Mouse (Mus musculus): Measurements from ENCODE around the gene Olfr1426.
"Not testable (repeated sequence)": the region's sequence is repeated elsewhere in the genome, so short reads cannot be mapped to it uniquely, and the experiment has no call there.

Gene Olfr1426

GRCm38 (mm10) chr19:12091913-12092312, at the start of gene Olfr1426:
Gene Olfr1426, minus strand, starts transcription at chr19:12092013.
- no peak for DNase-seq (ENCODE audit: low read depth)

GRCm38 (mm10) chr19:12134289-12134688, 42.5 kb upstream of the Olfr1426 start:
- no peak for DNase-seq (ENCODE audit: low read depth)

GRCm38 (mm10) chr19:12123103-12123502, 31.3 kb upstream of the Olfr1426 start, which contains the start of gene Olfr76:
Gene Olfr76, minus strand, starts transcription at chr19:12123203.
- no peak for DNase-seq (ENCODE audit: low read depth)

GRCm38 (mm10) chr19:12116464-12116863, 24.7 kb upstream of the Olfr1426 start:
- DNase-seq (ENCODE audit: low read depth): no peak

- no peak for DNase-seq (ENCODE audit: low read depth)
Observed at GRCm38 (mm10) chr19:12115797-12116196, 24.0 kb upstream of the Olfr1426 start, which contains the start of gene Olfr1428. Gene Olfr1428, minus strand, starts transcription at chr19:12115897.

- DNase-seq (ENCODE audit: low read depth): no peak
Observed at GRCm38 (mm10) chr19:12113807-12114206, 22.0 kb upstream of the Olfr1426 start.

- no peak for DNase-seq (ENCODE audit: low read depth)
Observed at GRCm38 (mm10) chr19:12104541-12104940, 12.7 kb upstream of the Olfr1426 start.

GRCm38 (mm10) chr19:12103234-12103633, 11.4 kb upstream of the Olfr1426 start, which contains the start of gene Olfr1427:
Gene Olfr1427, minus strand, starts transcription at chr19:12103334.
- no peak for DNase-seq (ENCODE audit: low read depth)

- not testable (repeated sequence) for DNase-seq (ENCODE audit: low read depth)
Observed at GRCm38 (mm10) chr19:12077631-12078030, 14.2 kb downstream of the Olfr1426 start, which contains the start of gene Olfr1425. Gene Olfr1425, minus strand, starts transcription at chr19:12077731.

GRCm38 (mm10) chr19:12069546-12069945, 22.3 kb downstream of the Olfr1426 start:
- not testable (repeated sequence) for DNase-seq (ENCODE audit: low read depth)

- DNase-seq (ENCODE audit: low read depth): not testable (repeated sequence)
Observed at GRCm38 (mm10) chr19:12067806-12068205, 24.0 kb downstream of the Olfr1426 start.

GRCm38 (mm10) chr19:12062582-12062981, 29.2 kb downstream of the Olfr1426 start, which contains the start of gene Olfr1424:
Gene Olfr1424, minus strand, starts transcription at chr19:12062682.
- not testable (repeated sequence) for DNase-seq (ENCODE audit: low read depth)

- DNase-seq (ENCODE audit: low read depth): no peak
Observed at GRCm38 (mm10) chr19:12043163-12043562, 48.6 kb downstream of the Olfr1426 start.

GRCm38 (mm10) chr19:12041217-12041616, 50.6 kb downstream of the Olfr1426 start, which contains the start of gene Olfr1423:
Gene Olfr1423, minus strand, starts transcription at chr19:12041317.
- DNase-seq (ENCODE audit: low read depth): no peak

- no peak for DNase-seq (ENCODE audit: low read depth)
Observed at GRCm38 (mm10) chr19:12037727-12038126, 54.1 kb downstream of the Olfr1426 start.

Measured in c-Kit-positive CD71-positive TER-119-negative erythroid progenitor cells, embryonic 14.5 days (primary cell).